Mouse (Mus musculus) C2C12 (cell line): ENCODE measurements around the gene Thrsp.

ENCODE experiments used
- CTCF ChIP-seq: IDR thresholded peaks from one replicate; pipeline ENCODE4 v1.5.1; 2011; ENCODE audit not compliant: control insufficient read depth, insufficient read depth, insufficient read length
- FOSL1 ChIP-seq: IDR thresholded peaks from one replicate; pipeline ENCODE4 v1.8.0; 2011; ENCODE audit warnings: mild to moderate bottlenecking, low read length; ENCODE audit not compliant: poor library complexity, insufficient read depth, severe bottlenecking
- MAX ChIP-seq: IDR thresholded peaks from one replicate; pipeline ENCODE4 v1.6.1; 2011; ENCODE audit warnings: mild to moderate bottlenecking, control low read depth
- MYOD1 ChIP-seq: IDR thresholded peaks from one replicate; pipeline ENCODE4 v1.6.1; 2011; ENCODE audit warnings: low read depth; ENCODE audit not compliant: control insufficient read depth, insufficient read length
- USF1 ChIP-seq: IDR thresholded peaks from one replicate; pipeline ENCODE4 v1.6.1; 2011; ENCODE audit warnings: low read depth, mild to moderate bottlenecking, control low read depth, moderate library complexity

DNA sequence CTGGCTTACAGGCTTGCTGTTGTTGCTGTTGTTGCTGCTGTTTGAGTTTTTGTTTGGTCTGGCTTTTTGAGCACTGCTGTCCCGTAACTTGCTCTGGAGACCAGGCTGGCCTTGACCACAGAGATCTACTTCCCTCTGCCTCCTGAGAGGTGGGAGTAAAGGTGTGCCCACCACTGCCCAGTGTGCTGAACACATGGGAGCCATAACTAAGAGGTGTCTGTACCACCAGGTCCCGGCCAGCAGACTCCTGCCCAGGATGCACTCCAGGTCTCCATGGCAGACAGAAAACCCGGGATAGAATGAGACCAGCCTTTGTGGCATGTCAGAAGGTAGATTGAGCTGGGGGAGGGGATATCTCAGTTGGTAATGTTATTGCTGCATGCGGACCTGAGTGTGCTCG, 1.6 kb upstream of the Thrsp start:
- TF ChIP-seq CTCF: no peak
- no peak for TF ChIP-seq MAX
- no peak for TF ChIP-seq USF1
- TF ChIP-seq FOSL1: no peak
- no peak for TF ChIP-seq MYOD1
